Mouse (Mus musculus): ENCODE data around the gene Sult4a1. TPM values are rescaled to one million over a fixed set of nuclear protein-coding genes. Genes with fewer than 3 reads are reported as not detected.

Gene Sult4a1
- polyA plus RNA-seq, 1 experiment from 2014 or later = 0.98 TPM

Other genes with a start within 250 kb of the Sult4a1 start
- gene Efcab6, start 40.4 kb downstream of the Sult4a1 start, polyA plus RNA-seq (2015; fragmentation: Nextera tagmentation; extraction: Ambion mirVana) = 0.57 and 1.3 TPM in 2 replicates
- not detected in 2 replicates for gene Pnpla5, start 17.4 kb upstream of the Sult4a1 start, polyA plus RNA-seq (2015; fragmentation: Nextera tagmentation; extraction: Ambion mirVana)
- 0.38 TPM in 1 of 2 replicates, not detected in the other for gene Pnpla3, start 62.1 kb upstream of the Sult4a1 start, polyA plus RNA-seq (2015; fragmentation: Nextera tagmentation; extraction: Ambion mirVana)
- 98.8 and 105 TPM in 2 replicates for gene Samm50, start 86.5 kb upstream of the Sult4a1 start, polyA plus RNA-seq (2015; fragmentation: Nextera tagmentation; extraction: Ambion mirVana)
- gene Parvb, start 126.3 kb upstream of the Sult4a1 start, polyA plus RNA-seq (2015; fragmentation: Nextera tagmentation; extraction: Ambion mirVana) = 5.2 and 5.3 TPM in 2 replicates
- gene Parvg, start 218.3 kb upstream of the Sult4a1 start, polyA plus RNA-seq (2015; fragmentation: Nextera tagmentation; extraction: Ambion mirVana) = 3.8 and 5.5 TPM in 2 replicates

Measured in lung, embryonic 16.5 days (tissue).